Mouse (Mus musculus): Measurements from ENCODE around the gene 1700013F07Rik. TPM values are rescaled to one million over a fixed set of nuclear protein-coding genes. Genes with fewer than 3 reads are reported as not detected.
"Not testable (repeated sequence)": the region's sequence is repeated elsewhere in the genome, so short reads cannot be mapped to it uniquely, and the experiment has no call there.

1700013F07Rik gene
- 0.85 and 1.8 TPM in 2 replicates for total RNA-seq (2014; rRNA removed)
- 3.0 and 4.5 TPM in 2 replicates for polyA plus RNA-seq (2015; fragmentation: Nextera tagmentation; extraction: Ambion mirVana)

DNA sequence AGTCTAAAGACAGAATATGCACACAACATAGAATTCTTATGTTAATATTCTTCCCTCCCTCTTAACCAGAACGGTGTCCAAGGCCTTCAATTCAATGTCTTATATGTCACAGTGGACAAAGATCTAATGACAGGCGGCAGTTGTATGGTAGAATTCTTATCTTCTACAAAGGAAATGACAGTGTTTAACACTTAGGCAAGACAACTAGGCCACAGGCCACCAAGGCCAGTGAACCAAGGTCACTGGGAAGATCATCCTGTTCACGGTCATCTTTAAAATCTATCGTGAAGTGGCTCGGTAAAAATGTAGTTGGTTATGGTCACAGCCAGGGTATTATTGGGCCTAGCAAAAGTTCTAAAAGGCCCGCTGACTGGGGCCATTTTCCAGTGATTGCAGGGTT is at the start of gene 1700013F07Rik:
1700013F07Rik (plus strand) TSS at position 200 of the 400 bp plus-strand sequence.
- no peak for TF ChIP-seq CTCF (IDR thresholded peaks at IDR 0.05; ENCODE audit: low read depth)
- ATAC-seq (no peak), DNase-seq (no peak)
- no peaks in the 10 kb centered on the region; the same call in 1 of the 2 replicates for H3K4me1 ChIP-seq (ENCODE audit: insufficient read depth)
- H3K9me3 ChIP-seq (ENCODE audit: low read length), result no peaks in the 10 kb centered on the region
- H3K9ac ChIP-seq, result no peak within 1 kb of the TSS
- no peak within 1 kb of the TSS for H3K4me3 ChIP-seq (ENCODE audit: low read depth, low read length)
- H3K27ac ChIP-seq (ENCODE audit: low read depth, low read length), result no peak within 1 kb of the TSS
- no peaks in the 10 kb centered on the region for H3K36me3 ChIP-seq (ENCODE audit: insufficient read depth)
- no peak within 1 kb of the TSS for H3K4me2 ChIP-seq (ENCODE audit: low read depth)
- 88% methylated on average over 6 of the region's 6 CpGs for WGBS
- no peaks in the 10 kb centered on the region for H3K27me3 ChIP-seq (ENCODE audit: insufficient read depth, low read length)

DNA sequence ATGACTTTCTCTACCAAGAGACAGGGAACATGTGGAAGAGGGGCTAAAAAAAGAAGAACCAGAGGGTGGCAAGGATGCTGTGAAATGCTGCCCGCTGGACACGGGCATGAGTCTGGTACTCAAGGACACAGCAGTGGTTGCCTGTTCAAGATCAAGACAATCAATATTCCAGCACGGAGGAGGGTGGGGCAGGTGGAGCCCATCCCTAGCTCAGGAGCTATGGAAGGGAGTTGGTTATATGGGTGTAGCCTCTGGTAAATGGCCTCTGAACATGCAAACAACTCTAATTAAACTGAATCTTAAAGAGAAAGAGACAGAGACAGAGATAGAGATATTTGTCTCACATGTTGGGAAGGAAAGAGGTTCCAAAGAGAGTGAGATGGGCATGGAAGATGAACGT is 49.2 kb upstream of the 1700013F07Rik start:
- TF ChIP-seq CTCF (IDR thresholded peaks at IDR 0.05; ENCODE audit: low read depth), result no peak
- no peaks in the 10 kb centered on the region for H3K27me3 ChIP-seq (ENCODE audit: insufficient read depth, low read length)
- H3K9me3 ChIP-seq (ENCODE audit: low read length), result no peaks in the 10 kb centered on the region
- H3K4me1 ChIP-seq (ENCODE audit: insufficient read depth), result no peaks in the 10 kb centered on the region
- no peak overlapping the region for H3K27ac ChIP-seq (ENCODE audit: low read depth, low read length)
- 89% methylated on average over 4 of the region's 4 CpGs for WGBS
- no peak overlapping the region for H3K4me2 ChIP-seq (ENCODE audit: low read depth)
- H3K4me3 ChIP-seq (ENCODE audit: low read depth, low read length), result no peak overlapping the region
- no peaks in the 10 kb centered on the region for H3K36me3 ChIP-seq (ENCODE audit: insufficient read depth)
- ATAC-seq (no peak), DNase-seq (no peak)
- H3K9ac ChIP-seq, result no peak overlapping the region

DNA sequence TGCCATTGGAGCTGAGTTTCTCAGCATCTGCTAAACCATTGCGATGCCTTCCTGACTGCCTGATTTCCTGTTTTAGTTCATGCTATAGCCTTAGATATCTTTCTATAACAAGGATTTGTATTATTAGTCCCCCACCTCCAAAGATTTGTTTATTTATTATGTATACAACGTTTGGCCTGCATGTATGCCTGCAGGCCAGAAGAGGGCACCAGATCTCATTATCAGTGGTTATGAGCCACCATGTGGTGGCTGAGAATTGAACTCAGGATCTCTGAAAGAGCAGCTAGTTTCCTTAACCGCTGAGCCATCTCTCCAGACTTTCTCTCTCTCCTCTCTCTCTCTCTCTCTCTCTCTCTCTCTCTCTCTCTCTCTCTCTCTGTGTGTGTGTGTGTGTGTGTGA is 44.0 kb upstream of the 1700013F07Rik start:
- Histone ChIP-seq H3K4me2 (ENCODE audit: low read depth) (no peak overlapping the region), H3K36me3 (ENCODE audit: insufficient read depth) (no peaks in the 10 kb centered on the region), H3K4me3 (ENCODE audit: low read depth, low read length) (no peak overlapping the region), H3K9me3 (ENCODE audit: low read length) (no peaks in the 10 kb centered on the region), H3K27me3 (ENCODE audit: insufficient read depth, low read length) (no peaks in the 10 kb centered on the region), H3K4me1 (ENCODE audit: insufficient read depth) (no peaks in the 10 kb centered on the region), H3K27ac (ENCODE audit: low read depth, low read length) (no peak overlapping the region), H3K9ac (no peak overlapping the region)
- peak; percentile 52 for TF ChIP-seq CTCF (IDR thresholded peaks at IDR 0.05; ENCODE audit: low read depth)
- 47% methylated on average over 3 of the region's 3 CpGs for WGBS
- DNase-seq (no peak), ATAC-seq (no peak)

DNA sequence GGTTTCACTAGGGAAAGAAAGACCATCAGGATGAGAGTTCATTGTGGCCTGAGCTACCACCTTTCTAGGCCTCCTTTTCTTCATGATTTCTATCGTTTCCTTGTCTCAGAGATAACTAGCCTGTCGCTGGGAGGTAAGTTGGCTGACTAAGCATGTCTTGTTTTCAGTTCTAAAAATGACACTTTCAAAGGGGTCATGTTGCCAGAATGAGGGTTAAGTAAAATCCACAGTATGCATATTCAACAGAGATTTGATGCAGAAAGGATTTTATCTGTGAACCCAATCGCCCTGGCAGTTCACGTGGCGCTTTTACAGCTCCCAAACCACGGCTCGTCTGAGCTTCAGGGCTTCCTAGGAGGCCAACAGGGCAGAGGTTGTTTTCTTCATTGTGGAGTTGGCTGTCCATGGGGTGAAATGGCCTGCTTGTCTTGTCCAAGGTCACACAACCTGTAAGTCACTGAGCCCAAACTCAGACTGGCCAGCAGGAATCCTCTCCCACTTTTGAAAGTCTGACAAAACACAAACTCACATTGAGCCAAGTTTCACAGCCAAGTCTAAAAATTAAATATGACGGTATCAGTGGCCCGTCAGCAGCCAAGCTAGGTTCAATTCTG is 39.0 kb upstream of the 1700013F07Rik start:
- H3K4me2 ChIP-seq (ENCODE audit: low read depth), result no peak overlapping the region
- TF ChIP-seq CTCF (IDR thresholded peaks at IDR 0.05; ENCODE audit: low read depth), result no peak
- no peaks in the 10 kb centered on the region for H3K4me1 ChIP-seq (ENCODE audit: insufficient read depth)
- no peak for ATAC-seq
- no peaks in the 10 kb centered on the region for H3K9me3 ChIP-seq (ENCODE audit: low read length)
- 53% methylated on average over 9 of the region's 9 CpGs for WGBS
- H3K36me3 ChIP-seq (ENCODE audit: insufficient read depth), result no peaks in the 10 kb centered on the region
- H3K27ac ChIP-seq (ENCODE audit: low read depth, low read length), result no peak overlapping the region
- DNase-seq, result no peak
- no peak overlapping the region for H3K9ac ChIP-seq
- H3K4me3 ChIP-seq (ENCODE audit: low read depth, low read length), result no peak overlapping the region
- no peaks in the 10 kb centered on the region for H3K27me3 ChIP-seq (ENCODE audit: insufficient read depth, low read length)

DNA sequence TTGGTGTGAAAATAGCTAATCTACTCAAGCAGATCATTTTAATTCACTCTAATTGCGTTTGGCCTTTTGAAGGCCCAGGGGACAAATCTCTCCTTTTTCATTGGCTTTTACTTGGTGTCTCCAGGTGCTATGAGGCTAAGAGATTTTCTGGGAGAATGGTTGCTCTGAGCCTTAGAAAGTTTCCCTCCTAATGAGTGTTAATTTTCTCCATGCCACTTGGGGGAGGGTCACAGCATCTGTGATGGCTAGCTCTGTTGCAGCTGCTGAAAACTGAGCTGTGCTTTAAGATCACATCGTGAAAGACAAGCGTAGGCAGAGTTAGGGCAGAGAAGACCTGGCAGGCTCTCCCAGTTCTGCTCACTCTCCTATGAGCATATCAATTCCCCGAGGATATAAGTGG is 38.5 kb upstream of the 1700013F07Rik start:
- Histone ChIP-seq H3K4me1 (ENCODE audit: insufficient read depth) (no peaks in the 10 kb centered on the region), H3K9ac (no peak overlapping the region), H3K4me3 (ENCODE audit: low read depth, low read length) (no peak overlapping the region), H3K4me2 (ENCODE audit: low read depth) (no peak overlapping the region), H3K9me3 (ENCODE audit: low read length) (no peaks in the 10 kb centered on the region), H3K27me3 (ENCODE audit: insufficient read depth, low read length) (no peaks in the 10 kb centered on the region), H3K27ac (ENCODE audit: low read depth, low read length) (no peak overlapping the region), H3K36me3 (ENCODE audit: insufficient read depth) (no peaks in the 10 kb centered on the region)
- ATAC-seq, result 0 out of 2 replicates have a peak, but pooled peaks have one; percentile 32
- DNase-seq, result no peak
- no peak for TF ChIP-seq CTCF (IDR thresholded peaks at IDR 0.05; ENCODE audit: low read depth)
- WGBS, result 19% methylated on average over 4 of the region's 4 CpGs

DNA sequence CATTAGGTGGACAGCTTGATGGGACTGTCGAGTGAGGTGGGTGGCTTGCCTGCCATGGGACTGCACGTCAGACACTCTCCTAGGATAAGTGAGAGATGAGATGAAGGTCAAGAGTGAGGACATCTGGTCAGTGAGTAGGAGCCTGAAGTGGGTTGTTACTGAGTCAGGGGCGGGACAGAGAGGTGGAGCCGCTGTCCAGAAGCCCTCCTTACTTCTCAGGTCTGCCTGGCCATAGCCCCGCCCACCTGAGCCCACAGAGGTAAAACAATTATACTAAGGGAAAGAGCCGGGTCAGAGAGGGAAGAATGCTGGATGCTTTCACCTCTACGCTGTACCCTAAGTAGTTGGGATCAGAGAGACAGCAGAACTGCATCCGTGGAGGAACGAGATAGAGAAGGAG is 36.3 kb upstream of the 1700013F07Rik start:
- H3K9ac ChIP-seq, result no peak overlapping the region
- no peak for ATAC-seq
- no peak overlapping the region for H3K4me2 ChIP-seq (ENCODE audit: low read depth)
- H3K27me3 ChIP-seq (ENCODE audit: insufficient read depth, low read length), result no peaks in the 10 kb centered on the region
- DNase-seq, result no peak
- H3K4me3 ChIP-seq (ENCODE audit: low read depth, low read length), result no peak overlapping the region
- no peaks in the 10 kb centered on the region for H3K4me1 ChIP-seq (ENCODE audit: insufficient read depth)
- TF ChIP-seq CTCF (IDR thresholded peaks at IDR 0.05; ENCODE audit: low read depth), result no peak
- no peaks in the 10 kb centered on the region for H3K9me3 ChIP-seq (ENCODE audit: low read length)
- H3K27ac ChIP-seq (ENCODE audit: low read depth, low read length), result no peak overlapping the region
- H3K36me3 ChIP-seq (ENCODE audit: insufficient read depth), result no peaks in the 10 kb centered on the region
- 44% methylated on average over 9 of the region's 9 CpGs for WGBS

DNA sequence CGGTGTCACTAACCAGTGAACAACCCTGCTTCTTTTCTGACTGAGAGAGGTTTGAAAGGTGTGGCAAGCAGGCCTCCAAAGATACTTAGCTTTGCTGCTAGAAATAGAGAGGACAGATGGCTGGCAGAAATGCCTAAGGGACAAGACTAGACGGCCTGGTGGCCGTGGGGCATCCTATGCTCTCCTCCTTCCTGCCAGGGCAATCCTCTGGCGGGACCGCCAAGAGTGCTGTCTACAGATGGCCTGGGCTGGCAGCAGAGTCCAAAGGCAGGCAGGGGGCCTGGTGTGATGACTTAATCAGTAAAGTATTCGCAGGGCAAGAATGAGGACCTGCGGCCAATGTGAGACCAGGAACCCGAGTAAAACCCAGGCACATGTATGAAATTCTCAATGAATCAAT is 34.1 kb upstream of the 1700013F07Rik start:
- 65% methylated on average over 8 of the region's 8 CpGs for WGBS
- ATAC-seq, result no peak
- no peak for TF ChIP-seq CTCF (IDR thresholded peaks at IDR 0.05; ENCODE audit: low read depth)
- Histone ChIP-seq H3K27me3 (ENCODE audit: insufficient read depth, low read length) (no peaks in the 10 kb centered on the region), H3K9ac (no peak overlapping the region), H3K4me2 (ENCODE audit: low read depth) (no peak overlapping the region), H3K9me3 (ENCODE audit: low read length) (no peaks in the 10 kb centered on the region), H3K4me3 (ENCODE audit: low read depth, low read length) (no peak overlapping the region), H3K27ac (ENCODE audit: low read depth, low read length) (no peak overlapping the region), H3K36me3 (ENCODE audit: insufficient read depth) (no peaks in the 10 kb centered on the region), H3K4me1 (ENCODE audit: insufficient read depth) (no peaks in the 10 kb centered on the region)
- no peak for DNase-seq

DNA sequence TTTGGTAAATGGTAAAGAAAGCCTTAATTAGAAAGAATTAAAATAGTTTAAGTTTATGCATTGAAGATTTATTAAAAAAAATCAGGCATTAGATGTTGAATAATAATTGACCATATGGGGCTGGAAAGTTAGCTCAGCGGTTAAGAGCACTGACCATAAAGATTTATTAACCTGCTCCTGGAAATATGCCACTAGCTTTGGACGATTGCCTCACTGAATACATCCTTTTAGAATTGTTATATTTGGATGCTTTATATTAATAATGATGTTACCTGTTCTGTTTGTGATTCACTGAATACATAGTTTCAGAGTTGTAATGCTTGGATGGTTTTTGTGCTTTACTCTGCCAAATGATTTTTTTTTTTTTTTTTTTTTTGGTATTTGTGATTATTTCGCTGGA is 32.5 kb upstream of the 1700013F07Rik start:
- WGBS, result 79% methylated on average over 3 of the region's 3 CpGs
- H3K4me2 ChIP-seq (ENCODE audit: low read depth); H3K9me3 ChIP-seq (ENCODE audit: low read length); DNase-seq; H3K9ac ChIP-seq; H3K4me3 ChIP-seq (ENCODE audit: low read depth, low read length); H3K36me3 ChIP-seq (ENCODE audit: insufficient read depth); H3K27me3 ChIP-seq (ENCODE audit: insufficient read depth, low read length); H3K27ac ChIP-seq (ENCODE audit: low read depth, low read length); ATAC-seq; H3K4me1 ChIP-seq (ENCODE audit: insufficient read depth): not testable (repeated sequence)

Data from forebrain, postnatal 0 days (tissue).